Mouse (Mus musculus) stomach, adult 2 months (tissue): ENCODE data around the gene Slc13a3. TPM values are rescaled to one million over a fixed set of nuclear protein-coding genes. Genes with fewer than 3 reads are reported as not detected.

ENCODE experiments used
- polyA plus RNA-seq: library from polyadenylated mRNA; depleted of rRNA; stranded (reverse); fragments of >200 nt; gene quantifications from 2 replicates; pipeline ENCODE4 v1.2.3, GENCODE M21; 2012; rRNA removed

The Slc13a3 gene
- 0.54 and 1.1 TPM in 2 replicates for polyA plus RNA-seq

DNA sequence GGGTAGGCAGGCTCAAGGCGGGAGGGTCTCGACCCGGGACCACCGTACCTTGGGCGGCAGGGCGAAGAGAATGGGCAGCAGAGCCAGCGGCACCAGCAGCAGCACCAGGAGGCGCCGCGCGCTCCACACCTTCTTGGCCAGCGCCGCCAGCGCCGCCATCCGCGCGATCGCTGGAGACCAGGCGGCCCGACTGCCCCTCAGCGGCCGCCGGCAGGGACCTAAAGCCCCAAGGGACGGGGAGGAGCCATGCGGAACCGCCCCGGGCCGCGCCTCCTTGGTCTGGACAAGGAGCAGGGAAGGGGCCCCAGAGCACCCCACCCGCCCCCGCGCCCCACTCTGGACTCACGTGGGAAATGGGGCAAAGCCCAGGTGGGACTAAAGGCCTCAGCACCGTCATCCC is at the start of gene Slc13a3:
TSS of gene Slc13a3 (minus strand) at position 228 of the 400 bp plus-strand sequence.

GRCm38 (mm10) chr2:165503259-165504203 is 30.5 kb upstream of the Slc13a3 start, which contains the start of gene Slc2a10:
Gene Slc2a10 (plus strand): TSS chr2:165503787.

DNA sequence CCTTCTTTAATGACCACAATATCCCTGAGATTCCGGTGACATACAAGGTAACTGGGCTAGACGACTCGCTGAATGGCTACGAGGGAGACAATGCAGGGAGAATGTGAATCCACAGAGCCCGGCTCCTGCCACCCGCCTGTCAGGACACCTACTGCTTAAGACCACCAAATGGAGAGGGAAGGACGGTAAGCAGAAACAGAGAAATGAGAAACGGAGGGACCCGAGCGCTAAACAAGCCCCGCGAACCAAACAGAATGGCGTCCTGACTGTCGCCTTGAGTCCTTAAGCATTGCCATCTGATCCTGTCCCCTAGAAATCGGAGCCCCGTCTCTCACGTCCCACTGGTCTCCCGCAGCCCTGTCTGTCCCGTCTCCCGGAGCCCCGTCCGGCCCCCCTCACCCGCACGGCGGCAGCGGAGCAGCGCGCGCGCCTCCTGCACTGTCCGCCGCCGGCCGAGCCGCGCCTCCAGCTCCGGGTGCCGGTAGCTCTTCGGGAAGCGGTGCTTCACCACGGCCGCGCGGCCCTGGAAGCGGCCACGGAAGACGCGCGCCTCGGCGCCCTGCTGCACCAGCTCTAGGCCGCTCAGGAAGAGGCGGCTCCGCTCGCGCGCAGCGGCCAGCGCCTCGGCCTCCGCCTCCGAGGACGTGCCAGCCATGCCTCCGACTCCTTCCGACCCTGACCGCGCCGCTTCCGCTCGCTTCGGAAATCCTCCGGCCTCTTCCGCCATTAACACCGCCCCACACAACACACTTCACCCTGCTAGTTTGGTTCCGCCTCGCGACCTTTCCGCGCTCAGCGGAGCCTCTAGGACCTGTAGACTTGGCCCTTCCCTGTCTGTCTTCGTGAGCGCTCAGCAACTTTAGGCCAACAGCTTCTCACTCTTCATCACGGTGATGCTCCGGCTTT is 19.9 kb upstream of the Slc13a3 start, which contains the start of gene Trp53rka:
TSS of gene Trp53rka (minus strand) at position 677 of the 906 bp plus-strand sequence.

DNA sequence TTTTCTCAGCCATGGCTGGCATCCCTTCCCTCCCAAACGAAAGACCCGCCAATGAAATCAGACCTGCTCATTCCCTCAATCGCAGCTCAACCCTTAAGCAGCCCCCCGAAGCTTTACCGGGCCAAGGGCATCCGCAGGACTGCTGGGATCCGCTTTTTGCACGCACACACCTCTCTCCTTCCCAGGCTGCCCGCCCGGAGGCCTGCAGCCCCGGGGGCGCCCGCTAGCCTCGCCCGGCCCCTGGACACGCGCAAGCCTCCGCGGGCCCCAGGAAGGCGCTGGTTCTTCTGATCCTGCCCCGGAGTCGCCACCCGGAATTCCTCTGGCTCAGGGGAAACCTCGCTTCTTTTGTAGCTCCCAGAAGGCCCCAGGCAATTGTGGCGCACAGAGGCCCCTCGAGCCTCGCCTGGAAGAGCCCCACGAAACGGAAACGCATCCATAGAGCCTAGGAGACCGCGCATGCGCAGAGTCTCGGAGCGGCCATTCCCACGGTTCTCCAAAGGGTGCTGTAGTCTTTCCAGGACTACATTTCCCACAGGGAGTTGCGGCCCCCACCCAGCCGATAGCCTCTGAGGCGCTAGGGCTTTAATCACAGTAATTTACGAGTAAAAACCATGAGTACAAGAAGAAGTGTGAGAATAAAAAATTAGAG is 85.1 kb downstream of the Slc13a3 start, which contains the start of gene Zfp334:
TSS of gene Zfp334 (minus strand) at position 416 of the 652 bp plus-strand sequence.

DNA sequence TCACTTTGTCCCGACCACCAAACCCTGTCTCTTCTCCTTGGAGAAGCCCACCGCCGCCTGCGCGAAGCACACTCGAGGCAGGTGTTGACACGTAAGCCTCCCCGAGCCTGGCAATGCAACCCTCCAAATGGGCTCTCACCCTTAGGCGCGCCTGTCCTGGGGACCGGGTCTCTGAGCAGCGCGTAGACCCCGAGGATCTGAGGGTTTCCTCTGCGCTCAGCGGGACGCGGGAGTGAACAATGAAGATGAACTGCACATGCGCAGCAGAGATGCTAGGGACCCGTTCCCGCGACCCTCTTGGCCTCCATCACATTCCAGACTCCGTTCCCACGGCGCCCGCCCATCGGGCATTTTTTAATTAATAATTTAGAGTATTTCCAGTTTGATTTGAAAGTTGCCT is 104.5 kb downstream of the Slc13a3 start, which contains the start of gene Zfp663:
TSS of gene Zfp663 (minus strand) at position 234 of the 400 bp plus-strand sequence.

Other genes with a start within 250 kb of the Slc13a3 start
- gene Cdh22, start 238.4 kb downstream of the Slc13a3 start, polyA plus RNA-seq = 0.14 and 0.23 TPM in 2 replicates
- gene Slc35c2, start 185.4 kb downstream of the Slc13a3 start, polyA plus RNA-seq = 28.1 and 30.2 TPM in 2 replicates
- gene Elmo2, start 146.8 kb downstream of the Slc13a3 start, polyA plus RNA-seq = 17.2 and 18.7 TPM in 2 replicates
- not detected in 2 replicates for gene Zfp663, start 104.5 kb downstream of the Slc13a3 start, polyA plus RNA-seq
- 0.31 and 0.43 TPM in 2 replicates for gene Zfp334, start 85.0 kb downstream of the Slc13a3 start, polyA plus RNA-seq
- 0.18 and 0.26 TPM in 2 replicates for gene Ocstamp, start 72.8 kb downstream of the Slc13a3 start, polyA plus RNA-seq
- 9.8 and 16.7 TPM in 2 replicates for gene Trp53rka, start 20.1 kb upstream of the Slc13a3 start, polyA plus RNA-seq
- 23.2 and 28.6 TPM in 2 replicates for gene Slc2a10, start 30.6 kb upstream of the Slc13a3 start, polyA plus RNA-seq
- 35.2 and 49.1 TPM in 2 replicates for gene Eya2, start 121.8 kb upstream of the Slc13a3 start, polyA plus RNA-seq